Mouse (Mus musculus) liver, postnatal 0 days (tissue): ENCODE data around the gene Cubn. TPM values are rescaled to one million over a fixed set of nuclear protein-coding genes. Genes with fewer than 3 reads are reported as not detected.

Experiments used
- ATAC-seq: fragments of 200-750 bp; cut with Nextera tagmentation; 2 replicates; pipeline ENCODE4 v1.8.0; 2017; ENCODE audit warnings: mild to moderate bottlenecking, moderate library complexity
- DNase-seq: peaks from one replicate; pipeline ENCODE4 v3.0.0-alpha.2; 2016
- H3K27ac ChIP-seq: fragments of 300-500 bp; sonication (generic); 2 replicates; pipeline ENCODE4 v1.5.1; 2014; ENCODE audit warnings: antibody characterized with exemption, moderate library complexity, mild to moderate bottlenecking, low read depth
- H3K27me3 ChIP-seq: fragments of 300-500 bp; sonication (generic); 2 replicates; pipeline ENCODE4 v1.6.1; 2014; ENCODE audit warnings: low read length, control low read depth, mixed read lengths; ENCODE audit not compliant: insufficient read depth
- H3K36me3 ChIP-seq: fragments of 300-500 bp; sonication (generic); replicated peaks from 2 replicates; pipeline ENCODE4 v1.6.1; 2014; ENCODE audit warnings: mild to moderate bottlenecking, control low read depth, low read length, moderate library complexity, mixed read lengths; ENCODE audit not compliant: insufficient read depth
- H3K4me1 ChIP-seq: fragments of 300-500 bp; sonication (generic); 2 replicates; pipeline ENCODE4 v1.6.1; 2014; ENCODE audit warnings: antibody characterized with exemption, mild to moderate bottlenecking, control low read depth; ENCODE audit not compliant: insufficient read depth
- H3K4me2 ChIP-seq: fragments of 300-500 bp; sonication (generic); 2 replicates; pipeline ENCODE4 v1.6.1; 2014; ENCODE audit warnings: low read depth, mild to moderate bottlenecking, low read length, moderate library complexity, mixed read lengths
- H3K4me3 ChIP-seq: fragments of 300-500 bp; sonication (generic); 2 replicates; pipeline ENCODE4 v1.5.1; 2014; ENCODE audit warnings: low read depth, low read length
- H3K9ac ChIP-seq: fragments of 300-500 bp; sonication (generic); replicated peaks from 2 replicates; pipeline ENCODE4 v1.6.1; 2014; ENCODE audit warnings: mild to moderate bottlenecking, moderate library complexity
- H3K9me3 ChIP-seq: fragments of 300-500 bp; sonication (generic); 2 replicates; pipeline ENCODE4 v1.6.1; 2016; ENCODE audit warnings: mild to moderate bottlenecking, control low read depth, low read length, mixed read lengths
- CTCF ChIP-seq: sonication (generic); IDR thresholded peaks from 2 replicates; pipeline ENCODE4 v1.5.1; 2016; ENCODE audit warnings: antibody characterized with exemption, low read depth
- EP300 ChIP-seq: IDR thresholded peaks from 2 replicates; pipeline ENCODE4 v1.6.1; 2016; ENCODE audit warnings: antibody characterized with exemption, low read depth, mild to moderate bottlenecking
- WGBS: fragments of 180-500 bp; shearing (Covaris S2); extraction: QIAGEN DNeasy Blood & Tissue Kit; methylation state at CpG from one replicate; pipeline ENCODE4 v1.1.7; 2014; ENCODE audit not compliant: insufficient replicate concordance; 5-methylcytosine and 5-hydroxymethylcytosine counted together
- polyA plus RNA-seq: library from polyadenylated mRNA; unstranded; fragments of >200 nt; fragmentation: Nextera tagmentation; extraction: Ambion mirVana; gene quantifications from 2 replicates; pipeline ENCODE4 v1.2.1, GENCODE M21; 2015

The Cubn gene
- polyA plus RNA-seq, 1 experiment from 2014 or later = not detected

- no peak for ATAC-seq
- 78% methylated on average over 4 of the region's 4 CpGs for WGBS
- no peak overlapping the region for H3K4me3 ChIP-seq
- no peak overlapping the region for H3K4me2 ChIP-seq
- DNase-seq = no peak
- no peaks in the 10 kb centered on the region for H3K27me3 ChIP-seq
- H3K4me1 ChIP-seq = no peaks in the 10 kb centered on the region
- no peaks in the 10 kb centered on the region for H3K9me3 ChIP-seq
- no peak overlapping the region for H3K9ac ChIP-seq
- no peak for TF ChIP-seq CTCF
- TF ChIP-seq EP300 = no peak
- H3K27ac ChIP-seq = no peak overlapping the region
- H3K36me3 ChIP-seq = no peaks in the 10 kb centered on the region
These were observed 1.3 kb upstream of the Cubn start for GRCm38 (mm10) chr2:13492927-13493326.

GRCm38 (mm10) chr2:13490480-13490879 lies 1.1 kb downstream of the Cubn start:
- ATAC-seq (no peak), DNase-seq (no peak)
- TF ChIP-seq CTCF (no peak), EP300 (no peak)
- H3K9ac ChIP-seq = no peak overlapping the region
- no peaks in the 10 kb centered on the region for H3K36me3 ChIP-seq
- H3K4me3 ChIP-seq = no peak overlapping the region
- H3K27me3 ChIP-seq = no peaks in the 10 kb centered on the region
- no peaks in the 10 kb centered on the region for H3K4me1 ChIP-seq
- H3K4me2 ChIP-seq = no peak overlapping the region
- H3K27ac ChIP-seq = no peak overlapping the region
- 61% methylated on average over 2 of the region's 2 CpGs for WGBS
- H3K9me3 ChIP-seq = no peaks in the 10 kb centered on the region

GRCm38 (mm10) chr2:13486470-13486869 lies 5.1 kb downstream of the Cubn start:
- Histone ChIP-seq H3K4me2 (no peak overlapping the region), H3K36me3 (no peaks in the 10 kb centered on the region), H3K4me3 (no peak overlapping the region), H3K9ac (no peak overlapping the region), H3K4me1 (no peaks in the 10 kb centered on the region), H3K27ac (no peak overlapping the region), H3K27me3 (no peaks in the 10 kb centered on the region), H3K9me3 (no peaks in the 10 kb centered on the region)
- ATAC-seq (no peak), DNase-seq (no peak)
- 77% methylated on average over 8 of the region's 8 CpGs for WGBS
- TF ChIP-seq CTCF (no peak), EP300 (no peak)

GRCm38 (mm10) chr2:13484566-13484965 lies 7.0 kb downstream of the Cubn start:
- Histone ChIP-seq H3K4me2 (no peak overlapping the region), H3K36me3 (no peaks in the 10 kb centered on the region), H3K27ac (no peak overlapping the region), H3K27me3 (no peaks in the 10 kb centered on the region), H3K4me1 (no peaks in the 10 kb centered on the region), H3K4me3 (no peak overlapping the region), H3K9me3 (no peaks in the 10 kb centered on the region), H3K9ac (no peak overlapping the region)
- TF ChIP-seq CTCF (no peak), EP300 (no peak)
- DNase-seq (no peak), ATAC-seq (no peak)
- WGBS = 84% methylated on average over 3 of the region's 3 CpGs

- WGBS = 74% methylated on average over 2 of the region's 2 CpGs
- H3K4me1 ChIP-seq = no peaks in the 10 kb centered on the region
- H3K36me3 ChIP-seq = no peaks in the 10 kb centered on the region
- H3K4me3 ChIP-seq = no peak overlapping the region
- no peak overlapping the region for H3K9ac ChIP-seq
- H3K4me2 ChIP-seq = no peak overlapping the region
- no peak overlapping the region for H3K27ac ChIP-seq
- TF ChIP-seq EP300 (no peak), CTCF (no peak)
- ATAC-seq (no peak), DNase-seq (no peak)
- no peaks in the 10 kb centered on the region for H3K9me3 ChIP-seq
- no peaks in the 10 kb centered on the region for H3K27me3 ChIP-seq
These were observed 10.9 kb downstream of the Cubn start for GRCm38 (mm10) chr2:13480744-13481143.

- Histone ChIP-seq H3K9me3 (no peaks in the 10 kb centered on the region), H3K36me3 (no peaks in the 10 kb centered on the region), H3K27ac (no peak overlapping the region), H3K27me3 (no peaks in the 10 kb centered on the region), H3K4me3 (no peak overlapping the region), H3K4me1 (no peaks in the 10 kb centered on the region), H3K9ac (no peak overlapping the region), H3K4me2 (no peak overlapping the region)
- DNase-seq = no peak
- WGBS = 70% methylated on average over 7 of the region's 7 CpGs
- no peak for TF ChIP-seq CTCF
- TF ChIP-seq EP300 = no peak
- ATAC-seq = no peak
These were observed 12.4 kb downstream of the Cubn start for GRCm38 (mm10) chr2:13479165-13479564.

GRCm38 (mm10) chr2:13470108-13470507 lies 21.5 kb downstream of the Cubn start:
- Histone ChIP-seq H3K4me1 (no peaks in the 10 kb centered on the region), H3K4me2 (no peak overlapping the region), H3K27me3 (no peaks in the 10 kb centered on the region), H3K4me3 (no peak overlapping the region), H3K9ac (no peak overlapping the region), H3K36me3 (no peaks in the 10 kb centered on the region), H3K9me3 (no peaks in the 10 kb centered on the region), H3K27ac (no peak overlapping the region)
- ATAC-seq (no peak), DNase-seq (no peak)
- 75% methylated on average over 3 of the region's 3 CpGs for WGBS
- no peak for TF ChIP-seq CTCF
